Mouse (Mus musculus) cerebellum, adult 2 months (tissue): ENCODE results near the gene Erc2. TPM values are rescaled to one million over a fixed set of nuclear protein-coding genes. Genes with fewer than 3 reads are reported as not detected.

ENCODE experiments used
- DNase-seq, 2 experiments: peaks; one replicate each; pipeline ENCODE4 v3.0.0; 2021
- H3K27ac ChIP-seq: fragments of 200-500 bp; 2 replicates; pipeline ENCODE4 v1.5.1; 2012; ENCODE audit warnings: low read length, control low read depth, inconsistent platforms; ENCODE audit not compliant: insufficient read depth
- H3K27me3 ChIP-seq: fragments of 200-500 bp; 2 replicates; pipeline ENCODE4 v1.6.1; 2012; ENCODE audit warnings: inconsistent platforms, mild to moderate bottlenecking, low read length, moderate library complexity; ENCODE audit not compliant: control insufficient read depth, insufficient read depth
- H3K4me1 ChIP-seq: fragments of 200-500 bp; 2 replicates; pipeline ENCODE4 v1.6.1; 2011; ENCODE audit warnings: low read length; ENCODE audit not compliant: control insufficient read depth, insufficient read depth
- H3K4me3 ChIP-seq: fragments of 200-500 bp; replicated peaks from 2 replicates; pipeline ENCODE3; 2011; ENCODE audit warnings: mild to moderate bottlenecking, low read depth, low read length, control low read depth; ENCODE audit not compliant: insufficient read depth
- CTCF ChIP-seq: fragments of 200-500 bp; IDR thresholded peaks from 2 replicates; pipeline ENCODE4 v1.5.1; 2011; ENCODE audit warnings: low read depth, mild to moderate bottlenecking, control low read depth, low read length, moderate library complexity, borderline replicate concordance; ENCODE audit not compliant: insufficient read depth
- POLR2A ChIP-seq: fragments of 200-500 bp; IDR thresholded peaks from 2 replicates; pipeline ENCODE4 v1.6.1; 2011; ENCODE audit warnings: low read length, control low read depth, borderline replicate concordance; ENCODE audit not compliant: insufficient read depth
- WGBS: fragments of 180-500 bp; shearing (Covaris S2); methylation state at CpG from one replicate; pipeline ENCODE4 v1.1.7; 2018; 5-methylcytosine and 5-hydroxymethylcytosine counted together
- polyA plus RNA-seq: library from polyadenylated mRNA; depleted of rRNA; stranded (reverse); fragments of >200 nt; gene quantifications from 2 replicates; pipeline ENCODE4 v1.2.3, GENCODE M21; 2012

Gene Erc2
- polyA plus RNA-seq, 1 experiment = 15.1 TPM

DNA sequence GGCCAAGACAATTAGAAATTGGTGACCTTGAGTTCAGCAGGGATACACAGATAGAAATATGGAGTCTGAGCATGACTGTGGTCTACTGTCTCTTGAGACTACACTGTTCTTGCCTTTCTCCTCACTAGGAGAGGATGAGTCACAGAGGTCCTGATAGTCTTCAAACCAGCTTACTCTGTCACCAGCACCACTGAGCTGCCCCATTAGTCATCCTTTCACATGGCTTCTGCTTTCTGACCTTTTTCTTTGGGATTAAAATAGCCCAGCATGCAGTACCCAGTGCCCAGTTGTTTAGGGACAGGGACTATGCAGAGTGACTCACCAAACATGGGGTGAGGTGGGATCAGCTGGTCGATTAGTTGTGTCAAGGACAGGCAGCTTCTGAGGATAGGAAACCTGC, 132.1 kb downstream of the Erc2 start:
- DNase-seq = peak in 1 of 2 experiments; percentile 25
- Histone ChIP-seq H3K27ac (no peak overlapping the region), H3K4me1 (no peaks in the 10 kb centered on the region), H3K27me3 (no peaks in the 10 kb centered on the region), H3K4me3 (no peak overlapping the region)
- TF ChIP-seq CTCF (no peak), POLR2A (no peak)
- 71% methylated on average over 1 of the region's 1 CpGs for WGBS

DNA sequence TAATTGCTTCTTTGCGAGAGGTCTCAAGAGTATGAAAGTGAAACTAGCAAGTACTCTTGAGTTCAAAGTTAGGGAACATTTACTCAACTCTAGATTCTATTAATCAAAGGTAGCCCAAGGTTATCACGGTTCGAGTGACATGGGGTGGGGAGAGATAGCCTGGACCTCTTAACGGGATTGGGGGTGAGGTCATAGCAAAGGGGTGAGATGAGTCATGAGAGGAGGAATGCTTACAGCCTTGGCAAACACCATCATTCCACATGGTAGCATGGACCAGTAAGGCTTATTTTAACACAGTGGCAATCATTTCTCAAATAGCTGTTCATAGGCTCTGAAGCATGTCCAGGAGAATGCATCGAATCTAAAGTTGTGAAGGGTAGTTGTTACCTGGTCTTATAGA, 134.7 kb downstream of the Erc2 start:
- no peaks in the 10 kb centered on the region for H3K4me1 ChIP-seq
- TF ChIP-seq CTCF (no peak), POLR2A (no peak)
- H3K27ac ChIP-seq = no peak overlapping the region
- DNase-seq = no peak
- 92% methylated on average over 5 of the region's 5 CpGs for WGBS
- no peak overlapping the region for H3K4me3 ChIP-seq
- no peaks in the 10 kb centered on the region for H3K27me3 ChIP-seq

DNA sequence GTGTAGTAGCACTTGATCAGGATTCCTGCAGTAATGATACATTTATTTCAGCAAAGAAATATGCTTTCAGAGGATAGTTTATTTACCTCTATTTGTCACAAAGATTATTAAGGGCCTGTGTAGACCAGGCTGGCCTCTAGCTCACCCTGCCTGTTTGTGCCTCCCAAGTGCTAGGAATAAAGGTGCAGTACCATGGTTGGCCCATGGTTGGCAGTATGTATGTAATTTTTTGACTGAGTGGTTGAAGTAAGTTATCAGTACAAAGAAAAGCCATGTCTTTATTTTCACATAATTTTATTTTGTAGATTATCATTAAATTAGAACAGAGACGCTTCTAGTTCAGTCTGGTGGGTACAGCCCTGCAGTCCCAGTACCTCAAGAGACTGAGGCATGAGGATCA, 136.0 kb downstream of the Erc2 start:
- TF ChIP-seq POLR2A (no peak), CTCF (no peak)
- Histone ChIP-seq H3K27me3 (no peaks in the 10 kb centered on the region), H3K4me1 (no peaks in the 10 kb centered on the region), H3K4me3 (no peak overlapping the region), H3K27ac (no peak overlapping the region)
- no peak for DNase-seq
- 95% methylated on average over 1 of the region's 1 CpGs for WGBS

GRCm38 (mm10) chr14:27759069-27759628, 136.9 kb downstream of the Erc2 start:
- H3K27ac ChIP-seq = no peak overlapping the region
- TF ChIP-seq POLR2A = no peak
- no peak for TF ChIP-seq CTCF
- DNase-seq = no peak
- no peaks in the 10 kb centered on the region for H3K4me1 ChIP-seq
- WGBS = 92% methylated on average over 6 of the region's 6 CpGs
- H3K4me3 ChIP-seq = no peak overlapping the region
- no peaks in the 10 kb centered on the region for H3K27me3 ChIP-seq

DNA sequence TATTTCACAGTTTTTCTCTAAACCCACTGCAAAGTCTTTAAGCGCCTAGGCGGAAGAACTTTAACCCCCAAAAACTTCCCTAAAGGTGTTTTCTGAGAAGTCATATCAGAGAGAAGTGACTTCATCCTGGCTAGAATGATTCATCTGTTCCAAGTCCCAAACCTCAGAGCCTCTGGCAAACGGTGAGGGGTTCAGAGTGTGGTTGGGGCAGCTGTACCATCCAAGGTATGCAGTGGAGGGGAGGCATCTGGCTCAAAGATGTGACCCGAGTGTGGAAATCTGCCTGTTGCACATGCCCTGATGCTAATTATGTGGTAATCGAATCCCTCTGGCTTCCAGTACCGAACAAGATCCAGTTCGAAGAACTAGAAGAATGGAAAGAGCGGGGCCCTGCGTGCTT, 137.8 kb downstream of the Erc2 start:
- no peak for DNase-seq
- Histone ChIP-seq H3K4me1 (no peaks in the 10 kb centered on the region), H3K27ac (no peak overlapping the region), H3K4me3 (no peak overlapping the region), H3K27me3 (no peaks in the 10 kb centered on the region)
- 85% methylated on average over 9 of the region's 9 CpGs for WGBS
- no peak for TF ChIP-seq CTCF
- TF ChIP-seq POLR2A = no peak

GRCm38 (mm10) chr14:27775367-27775766, 153.1 kb downstream of the Erc2 start:
- Histone ChIP-seq H3K4me1 (no peaks in the 10 kb centered on the region), H3K27ac (no peak overlapping the region), H3K27me3 (no peaks in the 10 kb centered on the region), H3K4me3 (no peak overlapping the region)
- DNase-seq = no peak
- 75% methylated on average over 5 of the region's 5 CpGs for WGBS
- TF ChIP-seq POLR2A = no peak
- no peak for TF ChIP-seq CTCF

- DNase-seq = peak; percentile 43 to 77
- 22% methylated on average over 8 of the region's 8 CpGs for WGBS
- no peak overlapping the region for H3K4me3 ChIP-seq
- no peak overlapping the region for H3K27ac ChIP-seq
- H3K27me3 ChIP-seq = no peaks in the 10 kb centered on the region
- peaks cover 4% of the 10 kb centered on the region; the same call in 1 of the 2 replicates for H3K4me1 ChIP-seq
- TF ChIP-seq POLR2A (no peak), CTCF (no peak)
Observed at GRCm38 (mm10) chr14:27778503-27778902, 156.3 kb downstream of the Erc2 start.

- Histone ChIP-seq H3K27me3 (no peaks in the 10 kb centered on the region), H3K4me1 (peaks cover 4% of the 10 kb centered on the region; the same call in 1 of the 2 replicates), H3K27ac (no peak overlapping the region), H3K4me3 (no peak overlapping the region)
- no peak for TF ChIP-seq POLR2A
- TF ChIP-seq CTCF = no peak
- 92% methylated on average over 2 of the region's 2 CpGs for WGBS
- no peak for DNase-seq
Observed at GRCm38 (mm10) chr14:27778982-27779701, 156.9 kb downstream of the Erc2 start.
